Mouse (Mus musculus): ENCODE measurements around the gene Thra.
"Not testable (repeated sequence)": the region's sequence is repeated elsewhere in the genome, so short reads cannot be mapped to it uniquely, and the experiment has no call there.

Thra gene

DNA sequence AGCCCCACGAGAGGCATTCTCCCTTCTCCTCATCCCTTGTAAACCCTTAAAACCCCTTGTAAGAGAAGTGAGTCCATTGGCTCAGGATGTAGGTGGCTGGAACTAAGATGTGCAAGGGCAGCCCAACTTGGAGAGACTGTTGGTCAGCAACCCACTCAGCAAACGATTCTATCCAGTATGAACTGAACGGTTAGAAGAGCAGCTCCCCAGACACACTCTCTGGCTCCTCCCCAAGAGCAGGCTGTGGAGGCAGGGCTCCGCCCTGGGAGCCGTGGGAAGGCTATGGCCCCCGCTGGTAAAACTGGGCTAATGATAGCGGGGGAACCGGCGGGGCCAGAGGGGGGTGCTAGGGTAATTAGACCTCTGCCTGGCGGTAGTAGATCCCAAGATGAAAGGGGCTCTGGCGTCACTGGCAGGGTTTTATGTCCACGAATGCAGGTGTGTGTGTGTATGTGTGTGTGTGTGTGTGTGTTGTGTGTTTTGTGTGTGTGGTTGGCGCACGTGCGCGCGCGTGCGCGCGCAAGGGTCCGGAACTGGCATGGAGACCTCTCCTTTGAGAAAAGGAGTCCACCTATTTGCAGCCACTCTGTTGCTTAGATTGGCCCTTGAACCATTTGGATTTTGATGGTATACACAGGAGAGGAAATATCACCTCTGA is at the start of gene Thra:
Thra (plus strand) TSS at position 246 of the 658 bp plus-strand sequence.
- DNase-seq (ENCODE audit: low spot score), result peak; percentile 82

DNA sequence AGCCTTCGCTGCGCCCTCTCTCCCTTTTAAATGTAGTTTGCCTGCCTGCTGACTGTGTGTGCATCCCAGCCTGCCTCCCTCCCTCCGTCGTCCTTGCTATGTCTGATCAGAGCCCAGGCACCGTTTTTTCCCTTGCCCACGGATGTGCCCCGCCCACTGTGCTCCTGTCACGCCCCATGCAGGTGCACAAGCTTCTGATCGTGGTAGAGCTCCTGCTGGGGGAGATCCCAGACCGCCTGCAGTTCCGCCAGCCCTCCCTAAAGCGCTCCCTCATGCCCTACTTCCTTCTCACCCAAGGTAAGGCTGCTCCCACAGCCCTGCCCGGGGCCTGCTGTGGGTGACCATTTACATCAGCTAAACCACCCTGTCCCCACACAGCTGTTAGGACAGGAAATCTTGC is 47.2 kb upstream of the Thra start:
- DNase-seq (ENCODE audit: low spot score), result no peak

DNA sequence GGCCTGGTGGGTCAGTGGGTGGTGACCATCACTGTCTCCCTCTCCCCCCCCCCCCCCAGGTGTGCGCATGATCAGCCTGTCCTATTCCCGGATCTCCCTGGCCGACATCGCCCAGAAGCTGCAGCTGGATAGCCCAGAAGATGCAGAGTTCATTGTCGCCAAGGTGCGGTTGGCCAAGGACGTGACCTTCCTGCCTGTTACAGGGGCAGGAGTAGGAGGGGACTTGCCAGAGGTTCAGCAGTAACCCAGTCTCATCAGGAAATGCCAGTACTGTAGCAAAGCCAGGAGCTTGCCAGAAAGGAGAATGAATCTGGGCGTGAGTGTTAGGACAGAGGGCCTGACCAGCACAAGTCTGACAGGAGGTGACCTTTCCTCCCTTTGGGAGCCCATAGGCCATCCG is 46.7 kb upstream of the Thra start:
- no peak for DNase-seq (ENCODE audit: low spot score)

DNA sequence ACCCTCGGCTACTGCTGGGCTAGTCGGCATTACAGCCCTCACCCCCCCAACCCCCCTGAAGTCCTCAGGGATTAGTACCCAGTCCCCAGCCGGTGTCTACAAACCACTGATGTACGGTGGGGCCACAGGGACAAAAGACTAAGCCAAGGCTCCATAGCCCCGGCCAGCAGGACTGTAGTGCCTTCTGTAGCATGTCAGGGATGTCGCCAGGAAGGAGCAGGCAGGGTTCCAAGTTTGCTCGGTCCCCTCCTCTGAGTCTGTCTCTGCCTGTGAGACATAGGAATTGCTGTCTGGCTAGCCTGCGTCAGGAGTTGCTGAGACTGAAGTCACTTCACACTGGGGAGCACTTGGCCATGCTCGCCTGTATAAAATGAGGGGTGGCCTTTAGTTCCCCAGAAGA is 46.1 kb upstream of the Thra start:
- DNase-seq (ENCODE audit: low spot score), result peak; percentile 36

DNA sequence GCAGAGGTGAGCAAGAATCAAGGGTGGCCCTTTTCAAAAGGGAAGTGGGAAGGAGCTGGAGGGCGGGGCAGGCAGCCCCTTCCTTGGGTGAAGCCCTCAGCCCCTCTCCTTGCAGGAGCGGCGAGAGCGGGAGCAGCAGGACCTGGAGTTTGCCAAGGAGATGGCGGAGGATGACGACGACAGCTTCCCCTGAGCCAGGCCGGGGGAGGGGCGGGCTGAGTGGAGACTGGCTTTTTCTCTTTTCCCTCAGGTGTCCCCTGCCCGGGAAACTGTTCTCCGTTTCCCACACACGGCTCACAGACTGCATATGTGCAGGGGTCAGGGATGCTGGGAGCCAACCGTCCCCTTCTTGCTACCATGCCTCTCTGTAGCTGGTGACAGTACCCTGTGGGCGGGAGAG is 45.0 kb upstream of the Thra start:
- no peak for DNase-seq (ENCODE audit: low spot score)

DNA sequence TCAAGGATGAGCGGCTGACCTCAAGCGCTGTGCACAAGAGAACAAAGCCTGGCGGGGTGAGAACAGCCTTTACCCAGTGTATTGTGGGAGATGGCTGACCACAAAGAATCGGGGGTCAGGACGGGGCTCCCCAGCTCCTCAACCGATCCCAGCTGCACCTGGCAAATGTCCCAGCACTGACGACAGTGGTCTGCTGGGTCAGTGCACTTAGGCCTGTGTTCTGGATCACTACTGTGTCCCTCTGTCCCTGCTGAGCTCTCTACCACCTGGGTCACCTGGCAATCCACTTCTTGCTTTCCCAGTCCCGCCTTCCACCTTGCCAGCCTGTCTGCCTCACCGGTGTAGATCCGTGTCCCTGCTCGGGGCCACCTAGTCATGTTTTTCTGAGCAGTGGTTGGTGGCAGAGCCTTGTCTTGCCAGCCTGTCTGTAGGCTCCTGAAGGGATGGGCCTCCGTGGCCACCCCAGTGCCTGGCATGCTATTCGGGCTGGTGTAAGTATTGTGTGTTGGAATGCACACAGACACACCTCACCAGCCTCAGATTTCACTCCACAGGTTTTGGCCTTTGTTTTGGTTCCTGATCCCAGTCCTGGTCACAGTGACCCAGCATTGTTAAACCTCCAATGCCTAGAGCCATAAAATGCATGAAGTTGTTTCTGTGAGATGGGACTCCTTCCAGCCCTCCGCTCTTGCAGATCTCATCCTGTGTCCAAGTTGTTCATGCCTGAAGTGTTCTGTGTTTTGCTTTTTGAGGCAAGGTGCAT is 43.8 kb upstream of the Thra start:
- DNase-seq (ENCODE audit: low spot score), result no peak

DNA sequence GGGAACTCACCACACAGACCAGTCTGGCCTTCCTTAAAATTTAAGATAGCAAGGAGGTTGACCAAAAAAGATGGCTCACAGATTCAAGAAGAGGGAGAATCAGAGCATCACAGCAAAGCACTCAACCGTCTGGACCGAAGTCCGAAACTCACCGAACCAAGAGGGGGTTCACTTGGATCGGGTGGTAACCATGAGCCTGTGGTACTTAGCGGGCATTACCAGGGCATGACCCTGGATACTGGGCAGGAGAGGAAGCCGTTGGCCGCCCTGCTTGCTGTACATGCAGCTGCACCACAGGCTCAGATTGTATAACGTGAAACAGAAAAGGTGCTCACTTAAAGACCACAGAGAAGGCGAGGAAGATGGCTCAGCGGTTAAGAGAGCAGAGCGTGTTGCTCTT is 43.2 kb upstream of the Thra start:
- no peak for DNase-seq (ENCODE audit: low spot score)

DNA sequence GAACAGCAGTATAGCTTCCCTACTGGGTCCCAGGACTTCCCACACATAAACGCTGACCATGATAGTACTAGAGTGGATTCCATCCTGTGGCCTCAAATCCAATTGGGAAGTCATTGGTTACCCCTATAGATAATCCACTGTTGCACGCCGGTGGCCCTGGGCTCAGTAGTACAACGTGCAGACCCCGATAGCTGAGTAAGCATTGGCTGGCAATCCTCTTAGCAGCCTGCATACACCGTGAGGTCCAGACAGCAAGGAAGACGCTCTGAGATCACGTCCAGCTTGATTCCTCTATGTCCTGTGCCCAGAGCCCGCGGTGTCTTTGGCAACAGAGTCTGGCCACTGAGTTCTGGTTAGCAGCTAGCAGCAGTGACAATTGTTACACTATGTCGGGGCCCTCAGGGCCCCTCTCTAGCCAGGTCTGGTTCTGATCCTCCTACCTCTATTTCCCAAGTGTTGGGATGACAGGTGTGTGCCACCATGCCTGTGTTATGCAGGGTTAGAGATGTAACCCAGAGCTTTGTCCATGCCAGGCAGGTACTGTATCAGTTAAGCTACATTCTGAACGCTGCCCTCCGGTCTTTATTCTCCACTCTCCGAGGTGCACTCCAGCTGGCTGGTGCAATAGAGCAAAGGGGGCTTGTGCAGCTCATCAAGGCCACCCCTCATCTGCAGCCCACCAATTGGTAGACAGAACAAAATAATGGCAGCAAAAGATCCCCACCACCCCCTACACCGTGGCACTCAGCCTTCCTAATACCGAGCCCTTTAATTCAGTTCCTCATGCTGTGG is 41.4 kb upstream of the Thra start:
- no peak for DNase-seq (ENCODE audit: low spot score)

DNA sequence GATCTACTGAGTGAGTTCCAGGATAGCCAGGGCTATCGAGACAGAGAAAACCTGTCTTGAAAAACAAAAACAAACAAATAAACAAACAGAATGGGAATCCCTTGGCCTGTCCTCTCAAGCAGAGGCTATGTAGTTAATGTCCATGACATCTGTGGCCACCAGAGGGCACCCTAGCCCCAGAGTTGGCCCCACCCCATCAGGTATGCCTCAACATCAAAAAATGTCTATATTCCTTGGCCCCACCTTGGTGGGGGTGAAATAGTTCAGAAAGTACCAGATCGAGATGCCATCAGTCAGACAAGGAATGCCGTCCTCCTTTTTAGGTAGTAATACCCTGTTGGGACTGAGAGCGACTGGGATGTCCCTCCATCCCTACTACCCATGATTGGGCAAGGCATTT is 40.5 kb upstream of the Thra start:
- DNase-seq (ENCODE audit: low spot score), result peak; percentile 67

DNA sequence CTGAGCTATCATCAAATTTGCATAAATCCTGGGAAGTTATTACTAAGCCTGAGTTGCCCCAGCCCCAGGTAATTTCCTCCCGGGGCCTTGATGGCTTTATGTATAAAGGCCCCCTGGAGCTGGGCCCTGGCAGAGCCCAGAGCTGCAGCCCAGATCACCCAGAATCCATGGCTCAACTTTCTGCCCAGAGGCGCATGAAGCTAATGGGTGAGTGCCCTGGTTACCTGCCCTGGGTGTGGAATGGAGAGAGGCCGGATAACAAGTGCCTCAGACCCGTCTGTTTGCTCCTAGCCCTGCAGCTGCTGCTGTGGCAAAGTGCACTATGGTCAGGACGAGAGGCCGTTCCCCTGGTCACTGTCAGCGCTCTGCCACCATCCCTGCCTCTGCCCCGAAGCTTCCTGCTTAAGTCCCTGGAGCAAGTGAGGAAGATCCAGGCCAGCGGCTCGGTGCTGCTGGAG is 39.2 kb upstream of the Thra start, which contains the start of gene Csf3:
Csf3 (plus strand) TSS at position 51 of the 458 bp plus-strand sequence.
- DNase-seq (ENCODE audit: low spot score), result no peak

DNA sequence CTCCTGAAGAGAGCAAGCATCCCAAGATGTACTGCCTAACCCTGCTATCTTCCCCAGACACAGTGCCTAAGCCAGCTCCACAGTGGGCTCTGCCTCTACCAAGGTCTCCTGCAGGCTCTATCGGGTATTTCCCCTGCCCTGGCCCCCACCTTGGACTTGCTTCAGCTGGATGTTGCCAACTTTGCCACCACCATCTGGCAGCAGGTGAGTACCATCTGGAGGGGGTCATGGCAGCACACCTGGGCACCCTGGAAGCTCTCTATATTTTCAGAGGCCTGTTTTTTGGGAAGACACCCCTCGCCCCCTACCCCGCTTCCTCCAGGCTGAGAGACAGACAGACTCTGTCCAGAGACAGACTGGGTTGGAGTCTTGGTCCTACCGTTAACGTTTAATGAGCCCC is 38.1 kb upstream of the Thra start:
- DNase-seq (ENCODE audit: low spot score), result no peak

DNA sequence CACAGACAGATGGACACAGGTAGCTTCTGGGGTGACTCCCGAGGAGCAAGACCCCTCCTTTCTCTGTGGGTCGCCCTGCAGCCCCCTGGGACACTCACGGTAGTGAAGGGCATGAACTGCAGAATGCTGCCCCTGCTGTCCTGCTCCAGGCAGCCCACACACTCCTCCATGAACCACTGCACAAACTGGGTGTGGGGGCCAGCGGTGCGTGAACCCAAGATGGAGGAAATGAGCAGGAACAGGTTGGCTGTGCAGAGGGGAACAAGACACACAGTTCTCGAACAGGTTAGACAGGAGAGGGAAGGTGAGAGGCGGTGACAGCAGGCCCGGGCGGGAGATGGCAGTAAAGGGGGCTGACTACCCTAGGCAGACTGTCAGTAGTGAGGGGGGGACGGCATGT is 35.4 kb upstream of the Thra start:
- DNase-seq (ENCODE audit: low spot score), result no peak

DNA sequence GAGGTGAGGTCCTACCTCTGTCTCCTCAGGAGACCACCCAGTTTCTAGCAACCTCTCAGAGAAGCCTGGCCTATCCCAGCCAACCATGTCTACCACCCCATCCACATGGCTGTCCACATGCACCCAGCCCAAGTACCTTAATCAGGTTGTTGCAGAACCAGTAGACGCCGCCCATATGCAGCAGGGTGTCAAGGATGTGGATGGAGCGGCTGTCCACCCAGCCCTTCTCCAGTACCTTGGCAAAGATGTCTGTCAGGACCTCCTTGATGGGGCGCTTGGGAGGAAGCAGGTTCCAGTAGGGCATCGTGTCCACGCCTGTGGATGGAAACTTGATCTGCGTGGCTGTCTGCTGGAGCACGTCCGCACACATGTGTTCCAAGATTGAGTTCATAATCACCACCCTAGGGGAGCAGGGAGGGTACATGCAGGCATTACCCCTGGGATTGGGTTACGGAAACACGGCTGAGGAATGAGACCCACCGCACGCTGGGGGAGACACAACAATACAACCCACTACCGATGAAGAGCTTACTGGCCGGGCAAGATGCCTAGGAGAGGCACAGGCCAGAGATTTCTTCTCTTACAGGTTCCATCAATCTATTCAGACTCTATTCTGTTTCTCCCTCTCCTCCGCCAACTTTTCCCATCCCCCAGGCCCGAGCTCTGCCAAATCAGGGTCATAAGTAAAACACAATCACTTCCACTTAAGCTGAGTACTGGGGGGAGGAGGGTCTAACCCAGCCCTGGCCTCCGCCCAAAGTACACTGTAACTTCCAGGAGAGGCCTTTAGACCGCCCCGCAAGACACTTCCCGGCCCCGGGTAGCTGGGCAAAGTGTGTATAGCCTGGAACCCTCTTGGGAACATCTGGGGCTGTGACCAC is 32.8 kb upstream of the Thra start:
- DNase-seq (ENCODE audit: low spot score), result peak; percentile 53

DNA sequence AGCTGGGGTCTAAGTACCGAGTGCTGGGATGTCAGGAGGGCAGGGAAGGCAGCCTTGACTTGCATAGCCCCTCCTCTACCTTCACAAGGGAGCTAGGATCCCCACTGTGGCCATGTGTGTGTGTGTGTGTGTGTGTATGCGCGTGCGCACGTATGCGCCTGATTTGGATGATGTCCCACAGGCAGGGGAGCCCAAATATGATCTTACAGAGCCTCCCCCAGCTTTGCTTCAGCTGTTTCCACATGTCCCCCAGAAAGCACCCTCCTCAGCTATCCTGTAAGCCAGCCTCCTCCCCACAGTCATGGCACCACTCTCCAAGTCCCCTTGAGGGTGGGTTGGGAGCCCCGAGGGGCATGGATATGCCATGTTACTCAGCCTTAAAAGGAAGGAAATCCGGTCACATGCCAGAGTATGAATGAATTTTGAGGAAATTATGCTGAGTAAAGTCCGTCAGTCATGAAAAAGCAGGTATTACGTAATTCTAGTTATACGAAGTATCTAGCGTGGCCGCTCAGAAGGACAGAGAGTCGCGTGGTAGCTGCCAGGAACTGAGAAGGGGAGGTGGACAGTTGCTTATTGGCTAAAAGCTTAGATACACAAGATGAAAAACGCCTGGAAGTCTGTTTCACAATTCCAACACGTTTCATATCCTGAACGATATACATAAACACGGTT is 32.0 kb upstream of the Thra start:
- DNase-seq (ENCODE audit: low spot score), result peak; percentile 33

DNA sequence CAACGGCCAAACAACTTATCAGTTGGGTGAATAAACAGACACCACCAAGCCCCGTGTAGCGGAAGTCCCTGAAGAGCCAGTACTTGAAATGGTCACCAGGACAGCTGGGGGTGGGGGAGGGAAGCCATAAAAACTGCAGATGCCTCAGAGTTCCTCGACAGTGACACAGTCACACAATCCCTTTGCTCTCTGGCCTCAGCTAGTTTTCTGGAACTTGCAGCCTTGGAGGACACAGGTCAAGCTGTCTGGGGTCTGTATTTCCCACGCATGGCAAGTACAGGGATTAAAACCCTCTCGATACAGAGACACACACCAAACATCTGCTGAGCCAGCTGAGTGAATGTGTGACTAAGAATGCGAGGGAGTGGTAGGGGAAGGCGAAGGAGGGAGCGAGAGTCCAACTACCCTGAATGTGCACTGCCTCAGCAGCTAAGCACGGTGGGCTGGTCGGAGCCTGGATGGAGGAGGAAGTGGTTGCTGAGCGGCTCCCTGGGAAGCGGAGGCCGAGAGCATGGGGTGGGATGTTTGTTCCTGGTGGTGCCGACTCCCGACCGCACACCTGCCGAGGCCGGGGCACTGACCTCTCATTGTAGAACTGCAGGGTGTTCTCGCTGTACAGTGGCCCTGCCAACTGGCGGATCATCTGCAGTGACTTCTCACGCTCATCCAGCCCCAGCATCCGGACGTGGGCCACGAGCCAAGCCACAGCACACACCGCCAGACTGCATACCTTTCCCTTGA is 31.3 kb upstream of the Thra start:
- peak; percentile 49 for DNase-seq (ENCODE audit: low spot score)

DNA sequence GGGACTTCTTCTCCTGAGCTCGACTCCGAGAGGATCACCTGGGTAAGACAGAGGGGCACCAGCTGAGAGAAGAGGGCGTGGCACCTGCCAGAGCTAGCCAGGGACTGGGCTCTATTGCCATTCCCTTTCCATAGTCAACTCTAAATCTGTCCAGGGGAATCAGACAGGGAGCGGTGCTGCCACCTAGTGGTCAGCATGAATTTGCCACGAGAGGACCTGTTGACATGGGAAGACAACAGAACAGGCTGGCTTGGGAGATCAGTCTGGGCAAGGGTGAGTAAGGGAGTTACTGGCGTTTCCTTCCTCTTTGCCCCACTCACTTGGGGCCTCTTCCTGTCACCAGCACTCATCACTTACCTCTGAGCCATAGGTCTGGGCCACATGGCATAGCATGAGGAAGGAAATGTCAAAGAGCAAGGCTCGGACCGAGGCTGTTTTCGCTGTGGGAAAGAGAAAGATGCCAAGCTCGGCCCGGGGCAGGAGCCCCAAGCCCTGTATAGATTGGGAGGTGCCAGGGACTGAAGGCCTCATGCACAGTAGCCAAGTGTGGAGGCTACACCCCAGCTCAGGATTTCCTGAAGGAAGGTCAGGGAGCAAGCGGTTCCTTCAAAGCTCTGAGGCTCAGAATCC is 29.9 kb upstream of the Thra start:
- peak; percentile 91 for DNase-seq (ENCODE audit: low spot score)

DNA sequence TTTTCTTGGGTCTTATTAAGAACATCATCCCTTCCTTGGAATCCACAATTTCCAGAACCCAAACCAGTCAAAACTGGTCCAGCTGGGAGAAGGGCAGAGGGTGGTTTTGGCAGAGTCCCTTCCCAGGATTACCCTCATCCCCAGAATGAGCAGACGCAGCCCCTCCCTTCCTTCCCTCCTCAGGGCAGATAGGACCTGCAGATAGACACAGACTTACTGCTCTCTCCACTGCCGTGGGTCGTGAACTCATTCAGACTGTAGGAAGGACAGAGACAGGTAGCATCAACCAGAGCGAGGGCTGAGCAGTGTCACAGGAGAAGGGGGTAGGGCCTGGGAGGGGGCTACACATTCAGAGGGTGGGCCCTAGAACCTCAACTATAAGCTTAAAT is 29.4 kb upstream of the Thra start:
- DNase-seq (ENCODE audit: low spot score), result no peak

DNA sequence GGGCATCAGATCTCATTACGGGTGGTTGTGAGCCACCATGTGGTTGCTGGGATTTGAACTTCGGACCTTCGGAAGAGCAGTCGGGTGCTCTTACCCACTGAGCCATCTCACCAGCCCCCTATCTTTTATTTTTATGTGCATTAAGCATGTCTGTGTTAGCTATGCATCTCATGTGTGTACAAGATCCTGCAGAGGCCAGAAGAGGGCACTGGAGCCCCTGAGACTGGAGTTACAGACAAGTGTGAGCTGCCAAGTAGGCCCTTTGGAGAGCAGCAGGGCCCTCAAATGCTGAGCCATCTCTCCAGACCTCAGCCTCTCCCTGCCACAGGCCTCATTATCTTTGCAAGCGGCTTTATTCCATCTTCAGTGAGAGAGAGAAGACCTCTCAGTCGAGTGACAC is 28.4 kb upstream of the Thra start:
- DNase-seq (ENCODE audit: low spot score), result not testable (repeated sequence)

DNA sequence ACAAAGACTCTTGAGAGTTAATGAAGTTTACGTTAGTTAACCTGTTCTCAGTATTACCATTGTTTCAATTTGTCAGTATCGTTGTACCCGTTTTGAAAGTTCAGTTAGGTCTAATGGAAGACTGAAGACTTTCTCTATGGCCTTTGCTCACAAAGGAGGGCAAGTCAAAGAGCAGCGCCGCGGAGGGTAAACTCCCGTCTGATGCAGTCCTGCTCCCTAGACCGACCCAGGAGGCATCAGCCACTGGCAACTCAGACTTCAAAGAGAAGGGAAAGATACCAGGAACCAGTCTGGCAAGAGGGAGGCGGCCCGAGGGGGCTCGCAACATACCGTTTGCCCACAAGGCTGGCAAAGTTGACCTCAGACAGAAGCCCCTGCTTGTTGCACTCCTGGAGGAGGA is 26.7 kb upstream of the Thra start:
- DNase-seq (ENCODE audit: low spot score), result no peak

DNA sequence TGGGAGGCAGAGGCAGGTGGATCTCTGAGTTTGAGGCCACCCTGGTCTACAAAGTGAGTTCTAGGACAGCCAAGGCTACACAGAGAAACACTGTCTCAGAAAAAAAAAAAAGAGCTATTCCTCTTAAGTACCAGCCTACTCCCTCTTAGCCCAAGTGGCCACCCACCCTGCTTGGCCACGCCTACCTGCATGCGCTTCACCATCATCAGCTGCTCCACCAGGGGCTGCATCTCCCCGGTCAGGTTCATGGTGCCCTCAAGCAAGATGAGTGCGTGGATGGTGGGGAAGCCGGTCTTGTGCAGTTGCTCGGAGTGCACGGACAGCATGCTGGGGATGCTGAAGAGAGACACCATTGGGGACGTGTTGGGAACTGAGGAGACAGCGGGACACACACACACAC is 24.5 kb upstream of the Thra start:
- no peak for DNase-seq (ENCODE audit: low spot score)

Data from MN1 (cell line).